Mouse (Mus musculus) cerebellum, adult 9-11 months (tissue): ENCODE data around the gene Gse1.

Experiments
- DNase-seq: peaks from one replicate; pipeline ENCODE4 v3.0.0; 2022

Gse1 gene

GRCm38 (mm10) chr8:120563851-120564837 is 335.9 kb downstream of the Gse1 start:
- DNase-seq, result peak; percentile 83

GRCm38 (mm10) chr8:120565151-120565711 is 337.0 kb downstream of the Gse1 start:
- peak; percentile 52 for DNase-seq

GRCm38 (mm10) chr8:120566681-120567080 is 338.4 kb downstream of the Gse1 start:
- peak; percentile 78 for DNase-seq

- DNase-seq, result peak; percentile 43
Measured at GRCm38 (mm10) chr8:120567731-120568130, 339.5 kb downstream of the Gse1 start.

- peak; percentile 38 for DNase-seq
Measured at GRCm38 (mm10) chr8:120568164-120568798, 340.0 kb downstream of the Gse1 start.

GRCm38 (mm10) chr8:120569123-120569522 is 340.9 kb downstream of the Gse1 start:
- no peak for DNase-seq

GRCm38 (mm10) chr8:120569939-120570715 is 341.9 kb downstream of the Gse1 start:
- DNase-seq, result peak; percentile 75

GRCm38 (mm10) chr8:120571561-120571960 is 343.3 kb downstream of the Gse1 start:
- no peak for DNase-seq

- peak; percentile 74 for DNase-seq
Measured at GRCm38 (mm10) chr8:120572534-120572933, 344.3 kb downstream of the Gse1 start.

GRCm38 (mm10) chr8:120573866-120574265 is 345.6 kb downstream of the Gse1 start:
- DNase-seq, result no peak

GRCm38 (mm10) chr8:120574941-120575340 is 346.7 kb downstream of the Gse1 start:
- DNase-seq, result peak; percentile 24

GRCm38 (mm10) chr8:120575801-120576200 is 347.5 kb downstream of the Gse1 start:
- no peak for DNase-seq

- DNase-seq, result peak; percentile 66
Measured at GRCm38 (mm10) chr8:120577821-120578220, 349.6 kb downstream of the Gse1 start.

- DNase-seq, result no peak
Measured at GRCm38 (mm10) chr8:120580336-120581000, 352.2 kb downstream of the Gse1 start.

GRCm38 (mm10) chr8:120581329-120581728 is 353.1 kb downstream of the Gse1 start:
- no peak for DNase-seq

- no peak for DNase-seq
Measured at GRCm38 (mm10) chr8:120581811-120582210, 353.6 kb downstream of the Gse1 start.

GRCm38 (mm10) chr8:120585521-120585920 is 357.3 kb downstream of the Gse1 start:
- no peak for DNase-seq

GRCm38 (mm10) chr8:120588908-120589771 is 360.9 kb downstream of the Gse1 start, which contains the start of gene Gins2:
TSS of gene Gins2 (minus strand) at chr8:120589304.
- peak; percentile 100 for DNase-seq

- peak; percentile 78 for DNase-seq
Measured at GRCm38 (mm10) chr8:120589921-120590320, 361.7 kb downstream of the Gse1 start.

- no peak for DNase-seq
Measured at GRCm38 (mm10) chr8:120591587-120592292, 363.5 kb downstream of the Gse1 start.
